Mouse (Mus musculus) embryo, embryonic 10.5 days (tissue): ENCODE measurements around the gene Hoxa9.
A peak's percentile ranks its signal among the peaks of the same experiment; 100 is the strongest.

Experiments
- DNase-seq: peaks from one replicate; pipeline ENCODE4 v3.0.0-alpha.2; 2015; ENCODE audit warnings: low spot score

Gene Hoxa9

DNA sequence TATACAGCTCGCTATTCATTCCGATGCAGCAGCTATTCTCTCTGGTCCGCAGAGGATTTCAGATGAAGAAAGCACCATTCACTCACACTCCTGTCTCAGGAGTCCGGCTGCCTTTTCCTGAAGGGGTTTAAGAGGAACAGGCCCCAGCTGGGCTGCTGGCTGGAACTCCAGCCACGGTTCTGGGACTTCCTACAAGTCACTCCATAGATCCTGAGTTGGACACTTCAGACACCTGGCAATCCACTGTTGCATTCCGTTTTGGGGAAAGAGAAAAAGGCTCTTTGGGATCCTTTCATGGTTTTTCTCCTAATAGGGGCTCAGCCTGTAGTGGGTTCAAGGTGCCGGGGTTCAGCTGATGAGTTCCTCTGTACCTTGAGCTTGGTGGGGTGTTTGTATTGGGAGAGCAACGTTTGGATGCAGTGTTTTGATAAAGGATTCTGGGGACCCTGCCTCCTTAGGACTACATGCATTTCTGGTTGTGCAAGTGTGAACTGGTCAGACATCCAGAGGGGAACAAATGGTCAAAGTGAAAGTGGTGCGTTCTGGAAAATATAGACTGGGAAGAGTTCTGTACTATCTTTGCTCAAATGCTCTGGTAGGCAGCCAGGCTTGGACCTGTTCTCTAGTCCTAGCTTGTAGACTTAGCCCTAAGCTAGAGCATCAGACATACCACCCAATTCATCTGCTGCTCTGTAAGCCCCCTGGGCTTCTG is 31.0 kb upstream of the Hoxa9 start:
- DNase-seq: peak; percentile 57

DNA sequence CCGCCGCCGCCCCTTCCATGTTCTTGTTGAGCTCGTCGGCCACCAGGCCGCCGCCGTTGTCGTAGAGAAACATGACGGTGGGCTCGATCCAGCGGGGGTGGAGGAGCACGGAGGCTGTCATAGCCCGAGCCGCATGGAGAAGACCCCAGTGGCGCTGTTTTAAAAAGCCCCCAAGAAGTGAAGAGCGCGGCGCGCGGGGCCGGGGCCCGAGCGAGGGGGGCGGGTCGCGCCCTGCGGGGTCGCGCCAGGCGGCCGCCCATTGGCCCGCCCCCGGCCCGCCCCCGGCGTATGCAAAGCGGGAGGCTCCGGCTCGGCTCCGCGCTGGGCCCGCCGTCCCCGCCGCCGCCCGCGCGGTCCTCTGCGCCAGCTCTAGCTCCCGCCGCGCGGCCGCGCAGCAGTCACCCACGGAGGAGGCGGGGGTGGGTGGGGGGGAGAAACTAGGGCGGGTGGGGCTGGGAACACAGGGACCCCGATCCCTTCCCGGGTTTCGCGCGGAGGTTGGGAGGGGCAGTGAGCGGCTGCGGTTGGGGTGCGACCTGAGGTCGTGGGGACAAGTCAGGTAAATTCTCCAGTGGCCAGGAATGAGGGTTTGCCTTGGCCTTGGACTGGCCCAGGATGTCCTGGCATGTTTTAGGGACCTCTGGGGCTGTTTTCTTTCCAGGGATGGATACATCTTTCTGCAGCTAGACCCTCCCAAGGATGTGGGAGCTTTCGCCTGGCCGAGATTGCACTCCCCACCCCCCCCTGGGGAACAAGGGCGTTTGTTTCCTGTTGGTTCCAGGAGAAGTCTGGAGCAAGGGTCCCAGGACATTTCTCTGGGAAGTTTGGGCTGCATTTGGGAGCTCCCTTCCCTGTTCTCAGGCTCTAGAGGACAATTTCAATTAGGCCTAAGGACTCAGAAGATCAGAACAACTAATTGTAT is 30.0 kb upstream of the Hoxa9 start, which contains the start of gene Hoxa13:
TSS of gene Hoxa13 (minus strand) at position 227 of the 922 bp plus-strand sequence.
- DNase-seq: peak; percentile 43

DNA sequence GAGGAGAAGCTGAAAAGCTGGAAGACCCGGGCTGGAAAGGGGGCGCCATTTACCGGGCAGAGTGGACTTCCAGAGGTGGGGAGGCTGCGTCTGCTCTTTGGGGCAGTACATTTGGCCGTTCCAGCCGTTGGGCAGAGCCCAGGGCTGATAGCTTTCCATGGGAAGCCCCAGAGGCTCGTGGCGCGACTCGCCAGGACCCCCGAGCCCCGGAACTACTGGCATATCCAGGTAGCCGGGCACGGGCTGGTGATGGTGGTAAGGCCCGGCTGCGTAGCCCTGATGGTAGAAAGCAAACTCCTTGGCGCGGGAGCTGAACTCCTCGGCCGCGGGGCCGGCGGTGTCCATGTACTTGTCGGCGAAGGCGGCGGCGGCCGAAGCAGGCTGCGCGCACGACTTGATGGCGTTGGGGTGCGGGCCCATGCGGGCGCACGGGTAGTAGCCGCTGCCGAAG is 28.9 kb upstream of the Hoxa9 start:
- no peak for DNase-seq

DNA sequence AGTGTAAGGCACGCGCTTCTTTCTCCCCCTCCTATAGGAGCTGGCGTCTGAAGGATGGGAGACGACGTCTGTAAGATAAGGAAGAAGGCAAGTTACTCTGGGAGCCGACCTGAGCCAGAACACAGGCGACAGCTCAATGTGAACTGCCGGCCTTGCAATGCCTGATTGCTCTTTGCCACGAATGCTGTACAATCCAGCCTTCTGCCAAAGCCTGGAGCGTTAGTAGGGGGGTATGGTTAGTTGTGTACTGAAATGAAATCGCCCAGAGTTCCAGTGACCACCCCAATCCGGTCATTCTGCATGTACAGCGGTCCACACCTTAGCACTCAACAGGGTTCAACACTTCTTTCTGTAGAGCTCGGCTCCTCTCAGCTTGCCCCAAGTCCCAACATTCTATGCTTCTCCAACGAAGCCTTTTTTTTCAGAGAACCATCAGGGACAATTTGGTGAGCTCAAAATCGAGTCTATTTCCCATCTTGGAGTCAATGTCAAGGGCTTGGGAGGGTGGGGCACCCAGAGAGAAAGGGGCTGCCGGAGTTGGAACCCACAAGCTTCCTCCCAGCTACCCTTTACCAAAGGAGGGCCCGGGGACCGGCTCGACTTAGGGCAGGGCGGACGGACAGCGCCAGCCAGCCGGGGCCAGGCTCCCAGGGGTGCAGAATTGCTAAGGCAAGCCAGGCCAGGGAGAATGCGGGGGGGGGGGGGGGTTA is 28.3 kb upstream of the Hoxa9 start:
- DNase-seq: no peak

DNA sequence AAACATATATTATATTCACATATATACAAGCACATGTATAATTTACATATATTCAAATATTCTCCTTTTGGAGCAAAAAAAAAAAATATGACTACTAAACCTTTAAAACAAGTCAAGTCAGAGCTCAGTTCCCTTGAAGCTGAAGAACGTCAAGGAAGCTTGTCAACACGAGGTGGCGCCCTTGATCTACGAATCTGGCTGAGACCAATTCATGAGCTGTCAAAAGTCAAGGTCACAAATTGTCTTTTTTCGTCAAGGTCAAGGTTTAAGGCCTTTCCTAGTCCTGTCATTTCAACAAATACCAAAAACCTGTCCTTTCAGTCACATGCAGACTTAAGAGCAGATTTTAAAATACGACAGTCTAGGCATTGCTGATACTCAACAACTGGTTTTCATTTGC is 26.1 kb upstream of the Hoxa9 start:
- DNase-seq: peak; percentile 95

DNA sequence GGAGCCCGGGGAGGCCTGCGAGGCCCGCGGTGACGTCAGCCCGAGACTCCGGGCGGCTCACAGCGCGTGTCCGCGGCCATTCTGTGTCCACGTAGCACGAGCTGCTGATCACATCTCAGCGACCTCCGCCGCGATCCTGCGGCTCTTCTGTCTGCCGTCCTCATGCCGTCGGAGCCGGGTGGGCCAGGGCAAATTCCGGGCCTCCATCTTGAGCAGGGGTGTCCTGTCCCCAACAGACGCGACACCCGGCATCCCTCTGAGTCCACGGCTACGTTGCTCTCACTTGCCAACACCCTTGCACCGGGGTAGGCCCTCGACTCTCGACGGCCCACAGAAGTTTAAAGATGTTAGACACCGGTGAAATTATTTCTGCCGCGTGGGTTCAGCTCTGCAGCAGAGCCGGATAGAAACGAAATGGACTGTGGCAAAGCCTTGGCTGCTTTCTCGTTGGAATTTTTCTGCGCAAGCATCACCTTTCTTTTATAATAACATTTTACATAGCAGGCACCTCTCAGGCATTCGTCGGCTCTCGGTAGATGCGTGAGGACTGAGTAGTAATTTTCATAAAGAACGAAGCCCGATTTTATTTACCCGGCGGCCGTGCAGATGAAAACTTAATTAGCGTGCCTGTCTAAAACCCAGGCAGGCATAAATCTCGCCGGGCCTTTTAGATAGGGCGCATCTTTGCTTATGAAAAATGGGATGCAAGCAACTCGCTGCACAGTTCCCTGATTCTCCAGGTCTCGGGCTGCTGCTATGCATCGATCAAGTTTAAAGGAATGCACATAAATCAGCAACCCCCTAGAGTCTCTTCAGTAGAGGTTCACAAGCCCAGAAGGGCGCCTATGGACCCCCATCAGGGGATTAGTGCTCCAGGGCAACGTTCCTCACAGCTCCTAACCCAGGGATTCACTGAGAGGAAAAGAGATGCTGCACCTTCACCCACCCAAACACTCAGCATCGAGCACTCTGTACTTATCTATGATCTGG is 22.9 kb upstream of the Hoxa9 start:
- no peak for DNase-seq

DNA sequence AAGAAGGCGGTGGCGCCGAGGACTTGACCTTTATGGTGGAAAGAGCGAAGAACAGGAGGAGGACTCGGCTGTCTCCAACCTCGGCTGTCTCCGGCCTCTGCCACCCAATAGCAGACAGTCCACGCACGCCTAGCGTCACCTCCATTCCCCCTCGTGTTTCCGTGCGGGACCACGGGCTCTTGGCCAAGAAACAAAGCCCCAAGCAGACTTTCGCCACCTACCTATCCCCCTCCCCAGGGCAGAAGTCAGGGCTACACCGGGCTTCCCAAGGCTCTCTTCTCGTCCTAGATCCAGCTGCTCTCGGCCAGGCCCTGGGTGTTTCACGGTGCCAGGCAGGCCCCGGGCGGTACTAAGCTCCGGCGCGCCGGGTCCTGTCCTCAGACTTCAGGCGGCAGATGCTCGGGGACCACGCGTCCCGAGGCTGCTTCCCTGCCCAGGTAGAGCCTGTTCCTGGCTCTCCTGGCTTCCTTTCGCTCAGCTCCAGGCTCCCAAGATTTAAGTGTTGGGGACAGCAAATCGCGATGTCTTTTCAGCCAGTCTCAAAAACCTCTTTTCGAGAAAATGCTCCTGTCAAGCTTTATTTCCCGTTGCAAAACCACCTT is 22.0 kb upstream of the Hoxa9 start:
- no peak for DNase-seq

DNA sequence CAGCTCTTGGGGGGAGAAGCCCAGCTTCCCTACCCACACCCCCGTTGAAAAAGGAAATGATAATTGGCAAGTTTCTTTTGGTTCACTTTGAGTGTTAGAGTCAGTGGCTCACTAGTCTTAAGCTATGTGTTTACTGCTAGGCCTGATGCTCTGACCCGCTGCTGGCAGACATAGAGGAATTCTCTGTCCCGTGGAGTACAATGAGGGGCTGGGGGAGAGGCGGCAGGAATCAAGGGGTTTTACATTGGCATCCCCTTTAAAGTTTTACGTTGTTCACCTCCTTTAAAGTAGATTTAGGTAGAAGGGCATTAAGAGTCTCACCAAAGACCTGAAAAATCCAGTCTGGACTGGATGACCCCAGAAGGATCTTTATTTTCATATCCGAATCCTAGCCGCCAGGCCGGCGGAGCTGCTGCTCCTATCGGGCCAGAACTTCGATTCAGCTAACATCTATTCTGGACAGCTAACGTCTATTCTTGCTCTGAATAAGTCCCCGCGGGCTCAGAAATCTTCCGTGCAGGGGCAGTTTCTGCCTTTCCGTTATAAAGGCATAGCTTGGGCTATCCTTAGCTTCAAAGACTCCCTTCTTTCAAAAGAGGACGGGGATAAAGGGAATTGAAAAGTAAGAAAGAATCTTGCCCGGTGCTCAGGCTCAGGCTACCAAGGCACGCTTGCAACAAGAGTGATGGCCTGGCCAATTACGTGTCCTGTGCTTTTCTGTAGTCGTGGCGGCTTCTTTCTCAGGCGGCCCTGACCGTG is 21.3 kb upstream of the Hoxa9 start:
- DNase-seq: no peak

DNA sequence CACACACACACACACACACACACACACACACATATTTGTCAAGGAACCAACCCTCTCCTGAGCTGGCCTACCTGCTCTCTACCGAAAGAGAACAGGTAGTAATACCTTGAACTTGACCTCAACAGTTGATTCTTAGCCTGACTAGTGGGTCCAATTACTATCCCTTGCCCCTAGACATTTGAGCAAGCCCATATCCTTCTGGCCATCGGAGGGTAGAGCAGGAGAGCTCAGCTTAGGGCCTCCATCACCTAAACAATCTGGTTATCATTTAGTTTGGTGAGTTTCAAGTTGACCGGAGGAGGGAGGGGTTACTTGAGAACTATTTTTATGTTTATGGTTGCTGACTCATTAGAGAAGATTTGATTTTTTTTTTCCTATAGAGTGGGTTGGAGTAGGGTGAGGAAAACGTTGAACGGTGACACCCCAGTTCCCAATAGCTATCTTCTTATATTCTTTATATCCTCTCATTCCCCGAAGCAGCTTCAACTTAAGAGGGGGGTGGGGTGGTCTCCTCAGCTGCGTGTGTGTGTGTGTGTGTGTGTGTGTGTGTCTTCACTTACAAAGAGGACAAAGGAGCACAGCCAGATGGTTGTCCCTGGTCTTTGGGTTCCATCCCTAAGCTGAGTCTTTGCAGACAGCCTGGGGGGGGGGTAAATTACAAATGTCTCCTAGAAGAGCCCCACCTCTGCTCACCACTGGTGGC is 20.4 kb upstream of the Hoxa9 start:
- no peak for DNase-seq

DNA sequence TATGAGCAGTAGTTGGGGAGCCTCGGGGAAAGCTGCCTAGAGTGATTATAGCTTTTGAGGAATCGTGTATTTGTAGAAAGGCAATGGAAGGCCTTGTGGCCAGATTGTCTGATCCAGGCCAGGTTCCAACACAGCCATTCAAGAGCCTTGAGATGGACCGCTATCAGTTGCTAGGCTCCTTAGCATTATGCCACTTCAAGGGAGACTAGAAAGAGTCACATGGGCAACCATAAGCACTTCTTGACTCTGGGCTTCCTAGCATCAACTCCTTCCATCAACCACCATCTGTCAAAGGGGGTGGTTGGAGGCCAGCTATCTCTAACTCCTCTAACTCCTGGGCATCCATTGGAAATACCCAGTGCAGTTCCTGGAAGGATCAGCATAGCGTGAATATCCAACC is 18.9 kb upstream of the Hoxa9 start:
- DNase-seq: no peak

DNA sequence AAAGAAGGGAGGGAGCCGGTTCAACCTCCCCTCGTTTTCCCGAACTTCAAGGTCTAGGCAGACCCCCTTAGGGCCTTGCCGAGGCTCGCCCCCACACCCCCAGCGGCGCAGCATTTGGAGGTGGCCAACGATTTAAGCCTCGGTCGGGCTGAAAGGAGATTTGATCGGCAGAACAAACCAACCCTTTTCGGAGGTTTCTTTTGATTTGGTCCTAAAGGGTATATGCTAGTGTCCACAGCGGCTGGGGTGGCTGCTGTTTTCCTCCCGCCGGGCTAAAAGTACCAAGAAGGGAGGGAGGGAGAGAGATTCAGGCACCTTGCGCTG is 18.5 kb upstream of the Hoxa9 start:
- DNase-seq: no peak

DNA sequence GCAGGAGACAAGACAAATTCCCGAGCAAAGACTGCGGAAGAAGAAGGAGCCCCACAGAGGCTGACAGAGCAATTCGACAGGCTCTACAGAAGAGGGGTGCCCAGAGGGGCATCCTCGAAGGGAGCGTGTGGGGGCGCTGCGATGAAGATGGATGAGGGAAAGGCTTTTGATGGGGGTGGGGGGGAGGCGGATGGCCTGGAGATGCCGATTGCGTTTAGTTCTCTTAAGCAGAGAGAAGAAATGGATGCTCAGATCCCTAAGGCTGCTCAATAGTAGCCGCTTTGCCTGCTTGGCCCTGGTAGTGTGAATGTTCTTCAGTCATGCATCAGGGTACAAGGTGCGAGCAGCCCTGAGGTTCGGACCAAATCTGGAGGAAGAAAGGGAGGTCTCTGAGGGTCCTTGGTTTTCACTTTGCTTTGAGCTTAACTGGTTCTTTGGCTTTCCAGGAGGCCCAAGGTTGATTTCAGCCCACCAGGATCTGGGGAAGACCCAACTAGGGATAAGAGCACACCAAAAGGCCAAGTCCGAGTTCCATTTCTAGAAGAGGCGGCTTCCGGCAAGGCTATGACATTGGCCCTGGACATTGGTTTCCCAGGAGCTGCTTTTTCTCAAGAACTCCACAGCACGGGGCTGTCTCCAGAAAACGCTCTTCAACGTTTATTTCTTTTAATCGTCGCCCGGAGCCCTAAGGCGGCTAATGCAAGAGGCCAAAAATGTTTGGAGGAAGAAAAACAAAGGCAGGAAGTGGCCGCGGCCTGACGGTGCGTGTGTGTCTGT is 17.9 kb upstream of the Hoxa9 start:
- no peak for DNase-seq

DNA sequence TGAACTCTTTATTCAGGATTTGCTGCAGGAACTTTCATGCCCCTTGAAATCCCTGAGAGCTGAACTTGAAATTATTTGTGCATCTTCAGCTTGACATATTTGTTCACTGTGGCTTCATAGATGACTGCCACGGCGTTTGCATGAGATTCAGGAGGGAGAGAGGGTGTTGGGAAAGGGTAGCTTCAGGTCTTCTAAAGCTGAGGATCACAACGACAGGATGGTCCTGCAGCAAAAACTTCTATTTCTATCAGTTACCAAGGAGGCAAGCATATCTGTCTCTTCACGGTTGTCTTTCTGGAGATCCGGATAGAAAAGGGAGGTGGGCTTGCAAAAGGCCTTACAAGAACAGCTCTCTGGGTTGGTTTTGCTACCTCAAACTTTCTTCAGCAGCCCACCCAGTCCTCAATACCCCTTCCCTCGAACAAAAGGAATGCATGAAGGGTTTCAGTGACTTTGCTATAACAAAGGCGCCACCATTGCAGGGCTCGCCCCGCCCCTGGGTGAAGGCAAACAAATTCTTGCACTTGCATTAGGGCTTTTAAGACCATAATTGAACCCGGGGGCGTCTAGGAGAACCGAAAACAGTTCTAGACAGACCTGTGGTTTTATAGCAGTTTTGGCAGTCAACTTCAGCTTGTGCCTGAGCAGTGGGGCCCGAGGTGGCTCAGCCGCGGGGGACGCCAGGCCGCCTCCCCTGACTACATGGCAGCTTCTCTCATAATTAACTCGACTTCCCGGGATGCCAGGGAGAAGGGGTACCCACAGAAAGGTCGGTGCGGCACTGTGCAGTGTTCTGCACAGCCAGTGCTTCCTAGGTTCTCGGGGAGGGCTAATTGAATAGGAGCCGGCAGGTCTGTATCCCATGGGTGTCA is 17.1 kb upstream of the Hoxa9 start:
- DNase-seq: no peak

DNA sequence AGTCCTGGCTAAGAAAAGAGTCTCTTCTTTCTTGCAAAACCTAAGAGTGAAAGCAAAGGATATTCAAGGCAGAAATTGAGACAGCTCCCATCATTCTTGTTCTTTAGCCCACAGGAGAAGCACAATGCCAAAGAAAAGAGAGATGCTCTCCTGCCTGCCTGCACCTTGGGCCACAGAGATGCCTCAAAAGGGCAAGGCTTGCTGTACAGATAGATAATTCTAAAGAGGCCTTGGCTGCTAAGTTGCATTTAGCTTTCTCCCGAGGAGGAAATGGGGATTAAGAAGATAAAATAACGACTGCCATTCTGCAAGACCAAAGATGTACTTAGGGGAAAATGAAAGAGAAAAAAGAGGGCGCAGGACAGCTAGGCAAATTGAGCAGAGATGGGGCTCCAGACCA is 16.0 kb upstream of the Hoxa9 start:
- DNase-seq: no peak

DNA sequence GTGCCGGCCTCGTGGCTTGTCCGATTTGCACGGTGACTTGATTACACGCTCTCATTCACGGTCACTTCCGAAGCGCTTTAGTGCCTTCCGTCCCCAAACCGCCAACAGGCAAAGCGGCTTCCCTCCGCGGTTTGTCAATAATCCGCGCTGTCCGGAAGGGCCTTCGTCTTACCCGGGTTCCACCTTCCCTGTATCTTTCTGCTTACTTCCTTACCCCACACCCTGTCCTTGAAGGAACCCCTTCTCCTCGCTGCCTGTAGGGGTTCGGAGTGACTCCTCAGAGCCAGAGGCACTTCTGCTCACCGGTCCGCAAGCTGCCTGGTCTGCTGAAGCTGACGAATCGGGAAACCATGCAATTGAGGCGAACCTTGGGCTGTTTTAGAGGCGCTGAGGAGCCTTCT is 15.5 kb upstream of the Hoxa9 start:
- DNase-seq: no peak

DNA sequence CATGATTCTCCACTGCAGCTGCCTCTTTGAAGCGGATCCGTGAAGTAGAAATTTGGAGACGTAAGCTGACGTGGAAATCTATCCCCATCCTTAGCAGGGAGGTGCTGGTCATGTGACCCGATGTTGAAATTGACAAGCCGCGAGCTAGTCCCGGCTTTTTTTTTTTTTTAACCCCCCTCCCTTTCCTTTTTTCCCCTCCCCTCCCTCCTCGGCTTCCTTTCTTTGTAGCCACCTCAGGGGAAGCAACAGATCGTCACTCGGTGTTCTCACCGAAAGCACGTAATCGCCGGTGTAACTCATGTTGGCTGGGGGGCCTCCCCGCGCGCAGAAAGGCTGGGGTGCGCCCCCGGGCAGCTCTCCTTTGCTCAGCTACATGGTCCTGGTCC is 14.9 kb upstream of the Hoxa9 start, which contains the start of gene Hoxa11:
TSS of gene Hoxa11 (minus strand) at position 54 of the 386 bp plus-strand sequence.
- DNase-seq: no peak

DNA sequence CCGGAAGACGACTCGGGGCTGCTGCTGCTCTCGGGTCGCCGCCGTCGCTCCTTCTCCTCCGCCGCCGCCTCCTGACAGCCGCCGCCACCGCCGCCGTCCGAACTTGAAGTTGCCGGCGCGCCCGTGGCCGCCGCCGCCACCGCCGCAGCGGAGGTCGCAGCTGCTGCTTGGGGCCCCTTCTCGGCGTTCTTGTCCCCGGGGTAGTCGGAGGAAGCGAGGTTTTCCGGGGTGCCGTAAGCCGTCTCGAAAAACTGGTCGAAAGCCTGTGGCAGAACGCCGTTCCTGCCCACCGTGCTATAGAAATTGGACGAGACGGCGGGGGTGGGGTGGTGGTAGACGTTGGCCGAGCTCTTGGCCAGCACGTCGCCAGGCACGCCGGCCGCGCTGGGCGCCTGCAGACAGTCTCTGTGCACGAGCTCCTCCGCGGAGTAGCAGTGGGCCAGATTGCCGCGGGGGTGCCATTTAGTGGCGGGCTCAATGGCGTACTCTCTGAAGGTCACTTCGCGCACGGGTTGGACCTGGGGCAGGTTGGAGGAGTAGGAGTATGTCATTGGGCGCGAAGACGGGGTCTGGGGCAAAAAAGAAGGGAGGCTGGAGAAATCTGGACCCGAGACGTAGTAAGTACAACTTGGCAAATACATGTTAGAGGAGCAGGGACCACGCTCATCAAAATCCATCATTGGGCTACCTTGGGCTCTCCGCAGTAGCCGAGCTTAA is 14.3 kb upstream of the Hoxa9 start:
- no peak for DNase-seq
